Mouse (Mus musculus) embryonic fibroblast, embryonic 13.5 days (primary cell): ENCODE measurements around the gene Tnik. TPM values are rescaled to one million over a fixed set of nuclear protein-coding genes. Genes with fewer than 3 reads are reported as not detected.

ENCODE experiments used
- H3K27ac ChIP-seq: 2 replicates; pipeline ENCODE4 v1.5.1; 2012; ENCODE audit warnings: low read length, control low read depth, inconsistent platforms; ENCODE audit not compliant: insufficient read depth
- H3K4me1 ChIP-seq: 2 replicates; pipeline ENCODE4 v1.6.1; 2011; ENCODE audit warnings: low read length; ENCODE audit not compliant: control insufficient read depth, insufficient read depth
- H3K4me3 ChIP-seq: 2 replicates; pipeline ENCODE4 v1.5.1; 2011; ENCODE audit warnings: mild to moderate bottlenecking, control low read depth, low read length; ENCODE audit not compliant: insufficient read depth
- CTCF ChIP-seq: IDR thresholded peaks from 2 replicates; pipeline ENCODE4 v1.5.1; 2011; ENCODE audit warnings: mild to moderate bottlenecking, control low read depth, low read length, moderate library complexity, borderline replicate concordance; ENCODE audit not compliant: insufficient read depth
- POLR2A ChIP-seq: IDR thresholded peaks from 2 replicates; pipeline ENCODE4 v1.6.1; 2011; ENCODE audit warnings: low read depth, mild to moderate bottlenecking, control low read depth, low read length, moderate library complexity
- polyA plus RNA-seq: library from polyadenylated mRNA; stranded (reverse); fragments of >200 nt; gene quantifications from 2 replicates; pipeline ENCODE4 v1.2.4, GENCODE M21; 2011; ENCODE audit warnings: low read depth; ENCODE audit not compliant: missing spikeins, insufficient read length

The Tnik gene
- polyA plus RNA-seq, 1 experiment: 17.6 TPM

DNA sequence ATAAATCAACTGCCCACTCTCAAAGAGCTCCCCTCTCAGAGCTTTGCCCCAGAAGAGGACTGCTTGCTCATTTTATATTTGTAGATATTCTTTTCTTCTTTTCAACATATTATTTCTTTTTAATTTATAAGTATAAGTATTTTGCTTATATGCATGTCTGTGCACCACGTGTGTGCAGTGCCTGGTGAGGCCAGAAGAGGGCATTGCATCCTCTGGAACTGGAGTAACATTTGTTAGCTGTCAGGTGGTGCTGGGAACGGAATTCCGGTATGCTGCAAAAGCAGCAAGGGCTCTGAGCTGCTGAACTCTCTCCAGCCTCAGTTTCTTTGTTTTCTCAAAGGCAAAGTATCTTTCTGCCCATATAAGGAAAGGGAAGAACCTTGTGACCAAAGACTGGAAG, 125.5 kb downstream of the Tnik start:
- H3K27ac ChIP-seq: no peak overlapping the region
- H3K4me1 ChIP-seq: no peaks in the 10 kb centered on the region
- H3K4me3 ChIP-seq: no peak overlapping the region
- TF ChIP-seq CTCF (no peak), POLR2A (no peak)

DNA sequence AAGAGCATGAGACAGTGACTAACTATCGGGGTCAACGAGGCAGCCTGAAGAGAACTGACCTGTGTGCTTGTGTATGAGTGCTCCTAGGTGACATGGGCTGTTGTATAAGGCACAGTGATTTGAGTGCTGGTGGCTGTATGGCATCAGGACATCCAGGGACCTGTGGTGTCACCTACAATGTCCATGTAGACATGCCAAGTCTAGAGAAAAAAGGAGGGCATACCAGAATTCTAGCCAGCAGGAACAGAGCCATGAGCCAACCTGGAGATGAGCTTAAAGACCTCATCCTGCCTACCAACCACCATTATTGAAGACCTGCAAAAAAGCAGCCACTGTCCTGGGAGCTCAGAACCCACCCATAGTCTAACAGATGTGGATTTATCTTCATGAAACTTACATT, 127.2 kb downstream of the Tnik start:
- Histone ChIP-seq H3K27ac (no peak overlapping the region), H3K4me1 (no peaks in the 10 kb centered on the region)

DNA sequence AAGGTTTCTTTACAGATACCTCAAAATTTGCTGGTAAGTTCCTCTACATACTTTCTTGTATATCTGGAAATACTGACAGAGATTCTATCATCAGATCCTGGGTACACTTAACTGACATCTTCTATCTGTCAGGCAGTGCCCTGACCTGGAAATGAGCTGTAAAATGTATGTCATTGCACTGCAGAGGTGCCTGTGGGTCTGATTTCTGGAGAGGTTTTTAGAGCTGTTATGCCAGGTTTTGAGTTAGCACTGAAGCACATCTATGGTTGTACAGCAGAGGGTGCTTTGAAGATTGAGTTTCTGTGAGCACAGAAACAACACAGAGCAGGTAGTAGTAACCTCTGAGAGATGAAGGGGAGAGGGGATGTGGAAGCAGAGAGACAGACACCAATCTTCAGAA, 129.5 kb downstream of the Tnik start:
- Histone ChIP-seq H3K27ac (no peak overlapping the region), H3K4me1 (no peaks in the 10 kb centered on the region), H3K4me3 (no peak overlapping the region)
- TF ChIP-seq CTCF: no peak
- no peak for TF ChIP-seq POLR2A

More for the DNA sequence above, 127.2 kb downstream of the Tnik start:
- H3K4me3 ChIP-seq: no peak overlapping the region
- TF ChIP-seq CTCF (no peak), POLR2A (no peak)

DNA sequence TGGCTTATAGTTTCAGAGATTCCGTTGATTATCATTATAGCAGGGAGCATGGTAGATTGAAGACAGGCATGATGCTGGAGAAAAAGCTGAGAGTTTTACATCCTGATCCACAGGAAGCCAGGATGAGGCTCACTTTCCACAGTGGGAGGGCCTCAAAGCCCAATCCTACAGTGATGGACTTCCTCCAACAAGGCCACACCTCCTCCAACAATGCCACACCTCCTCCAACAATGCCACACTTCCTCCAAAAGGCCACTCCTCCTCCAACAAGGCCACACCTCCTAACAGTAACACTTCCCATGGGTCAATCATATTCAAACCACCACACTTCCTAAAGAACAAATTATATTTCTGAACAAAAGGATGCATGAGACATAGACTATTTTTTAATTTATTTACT, 135.8 kb downstream of the Tnik start:
- Histone ChIP-seq H3K4me3 (no peak overlapping the region), H3K27ac (no peak overlapping the region), H3K4me1 (no peaks in the 10 kb centered on the region)
- TF ChIP-seq CTCF: no peak

DNA sequence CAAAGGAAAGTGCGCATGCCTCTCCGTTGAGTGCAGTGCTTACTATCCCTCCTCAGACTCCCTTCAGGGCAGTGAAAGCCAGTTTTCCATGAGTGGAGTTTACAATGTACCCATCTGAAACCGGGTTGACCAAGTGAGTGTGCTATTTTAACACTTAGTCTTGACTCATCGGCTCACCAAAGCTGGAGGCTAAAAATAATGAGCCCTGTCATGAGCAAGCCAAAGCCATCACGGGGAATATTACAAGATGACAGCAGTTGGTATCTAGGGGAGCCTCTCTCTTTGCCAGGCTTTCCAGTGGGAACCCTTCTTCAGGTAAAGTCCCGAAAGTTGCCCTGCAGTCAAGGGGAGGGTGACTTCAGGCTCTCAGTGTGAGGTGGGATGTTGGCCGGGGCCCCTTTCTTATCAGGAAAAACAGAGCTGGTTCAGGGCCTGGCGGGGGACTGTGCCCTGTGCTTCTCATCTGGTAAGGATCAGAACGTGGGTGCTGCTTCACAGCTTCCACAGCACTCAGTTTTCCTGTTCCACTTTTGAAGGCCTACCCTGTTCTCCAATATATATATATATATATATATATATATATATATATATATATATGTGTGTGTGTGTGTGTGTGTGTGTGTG, 136.7 kb downstream of the Tnik start:
- Histone ChIP-seq H3K27ac (no peak overlapping the region), H3K4me1 (no peaks in the 10 kb centered on the region), H3K4me3 (no peak overlapping the region)
- TF ChIP-seq POLR2A: no peak

DNA sequence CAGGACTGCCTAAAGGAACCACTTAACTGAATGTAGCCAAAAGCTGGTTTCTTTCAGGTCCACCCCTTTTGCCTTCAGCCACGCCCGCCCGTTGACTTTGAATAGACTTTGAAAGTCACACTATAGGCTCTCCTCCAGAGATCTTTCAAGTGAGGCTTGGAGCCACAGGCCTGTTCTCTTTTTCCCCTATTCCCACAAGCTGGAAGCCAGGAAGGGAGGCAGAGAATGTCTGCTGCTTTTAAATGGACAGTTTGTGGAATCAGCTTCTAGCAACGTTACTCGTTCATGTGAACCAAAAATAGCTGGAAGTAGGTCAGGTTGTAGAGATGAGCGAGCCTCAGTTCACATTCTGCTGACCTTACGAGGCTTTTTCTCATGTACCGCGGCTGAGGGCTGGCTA, 138.3 kb downstream of the Tnik start:
- no peaks in the 10 kb centered on the region for H3K4me1 ChIP-seq
- no peak overlapping the region for H3K4me3 ChIP-seq
- no peak overlapping the region for H3K27ac ChIP-seq
- TF ChIP-seq CTCF (no peak), POLR2A (no peak)

DNA sequence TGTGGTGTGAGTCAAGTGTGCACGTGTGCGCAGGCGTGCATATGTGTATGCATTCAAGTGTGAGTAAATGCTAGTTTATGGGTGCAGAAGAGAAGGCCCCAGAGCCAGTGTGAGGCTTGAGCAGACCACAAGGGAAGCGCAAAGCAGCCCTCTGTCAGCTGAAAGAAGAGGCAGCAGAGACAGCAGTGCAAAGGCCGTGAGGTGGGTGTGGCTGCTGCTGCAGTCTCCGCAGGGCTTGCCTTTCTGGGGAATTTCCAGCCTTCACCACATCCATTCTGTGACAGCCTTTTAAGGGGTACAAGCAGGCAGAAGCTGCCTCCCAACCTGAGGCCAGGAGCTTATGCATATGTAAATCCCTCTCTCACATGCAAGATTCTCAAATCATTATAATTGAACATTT, 139.2 kb downstream of the Tnik start:
- TF ChIP-seq POLR2A (no peak), CTCF (no peak)
- no peak overlapping the region for H3K4me3 ChIP-seq
- H3K27ac ChIP-seq: no peak overlapping the region
- no peaks in the 10 kb centered on the region for H3K4me1 ChIP-seq

DNA sequence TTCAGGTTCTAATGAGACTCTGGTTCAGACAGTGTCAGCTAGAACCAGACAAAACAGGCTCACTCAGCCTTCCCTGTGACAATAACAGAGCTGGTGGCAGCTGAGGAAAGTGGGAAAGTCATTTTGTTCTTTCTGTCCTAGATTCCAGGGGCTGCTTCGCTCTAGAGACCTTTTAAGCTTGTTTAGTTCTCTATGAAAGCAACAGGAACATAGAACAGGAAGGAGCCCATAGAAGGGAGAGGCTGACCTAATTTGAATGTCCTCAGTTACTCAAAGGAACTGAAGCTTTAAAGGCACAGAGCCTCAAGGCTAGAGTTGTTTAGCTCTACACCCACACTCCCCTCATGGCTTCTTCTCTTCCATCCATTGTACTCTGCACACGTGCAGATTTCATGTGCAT, 142.4 kb downstream of the Tnik start:
- Histone ChIP-seq H3K27ac (no peak overlapping the region), H3K4me1 (no peaks in the 10 kb centered on the region), H3K4me3 (no peak overlapping the region)
- TF ChIP-seq POLR2A: no peak

DNA sequence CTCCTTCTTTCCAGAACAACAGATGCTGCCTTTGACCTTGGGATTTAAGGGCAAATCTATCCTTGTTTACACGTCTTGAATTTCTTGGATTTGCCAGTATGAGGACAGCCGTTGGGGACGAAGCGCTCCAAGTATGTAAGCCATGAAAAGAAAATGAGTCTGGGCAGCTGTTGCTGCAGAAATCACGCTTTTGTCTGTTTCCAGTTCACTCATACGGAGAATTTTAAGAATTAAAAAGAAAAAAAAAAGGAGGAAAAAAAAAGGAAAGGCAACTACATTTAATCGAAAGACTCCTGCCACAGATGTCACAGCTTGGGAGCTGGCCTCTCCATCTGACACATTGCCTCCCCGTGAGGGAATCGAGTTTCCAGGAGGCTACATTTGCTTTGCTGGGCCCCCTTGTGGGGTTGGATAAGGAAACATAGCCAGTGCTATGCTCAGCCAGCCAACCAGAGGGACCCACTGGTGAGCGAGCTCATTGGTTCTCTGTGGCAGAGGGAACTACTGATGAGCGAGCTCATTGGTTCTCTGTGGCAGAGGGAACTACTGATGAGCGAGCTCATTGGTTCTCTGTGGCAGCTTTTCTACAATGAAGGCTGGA, 145.9 kb downstream of the Tnik start:
- no peak for TF ChIP-seq CTCF
- no peak for TF ChIP-seq POLR2A
- H3K27ac ChIP-seq: no peak overlapping the region
- H3K4me3 ChIP-seq: no peak overlapping the region
- no peaks in the 10 kb centered on the region for H3K4me1 ChIP-seq

DNA sequence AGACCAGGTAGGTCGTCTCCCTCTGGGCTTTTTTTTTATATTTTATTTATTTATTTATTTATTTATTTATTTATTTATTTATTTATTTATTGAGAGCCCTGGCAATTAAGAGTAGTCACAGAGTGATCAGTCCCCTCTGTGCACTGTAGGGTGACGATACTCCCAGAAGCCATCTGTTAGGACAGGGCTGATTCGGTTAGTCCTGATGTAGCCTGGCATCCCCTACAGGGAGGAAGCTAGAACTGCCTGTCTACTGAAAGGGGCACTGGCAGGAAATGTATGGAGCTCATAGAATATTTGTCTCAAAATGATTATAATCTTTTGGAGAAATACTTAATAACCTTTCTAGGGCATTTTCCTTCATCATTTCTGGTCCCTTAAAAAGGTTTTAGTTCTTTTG, 147.3 kb downstream of the Tnik start:
- H3K27ac ChIP-seq: no peak overlapping the region
- H3K4me3 ChIP-seq: no peak overlapping the region
- no peaks in the 10 kb centered on the region for H3K4me1 ChIP-seq
- TF ChIP-seq POLR2A (no peak), CTCF (no peak)

DNA sequence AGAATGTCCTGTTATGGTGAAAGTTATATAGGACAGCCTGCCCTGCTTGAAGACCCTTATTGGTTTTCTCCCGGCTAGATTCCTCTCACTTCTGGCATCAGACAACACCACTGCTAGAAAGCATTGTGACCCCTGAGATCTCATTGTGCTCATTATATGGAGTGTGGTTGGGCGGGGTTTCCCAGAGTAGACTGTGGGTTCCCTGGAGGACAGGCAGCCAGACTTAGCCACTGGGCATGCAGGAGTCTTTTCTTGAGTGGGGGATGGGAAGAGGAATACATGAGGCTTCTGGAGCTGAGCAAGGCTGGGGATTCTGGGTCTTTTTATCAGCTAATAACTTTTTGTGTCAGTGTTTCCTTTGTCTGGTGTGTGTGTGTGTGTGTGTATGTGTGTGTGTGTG, 153.0 kb downstream of the Tnik start:
- no peak overlapping the region for H3K4me3 ChIP-seq
- no peak overlapping the region for H3K27ac ChIP-seq
- TF ChIP-seq CTCF (no peak), POLR2A (no peak)
- no peaks in the 10 kb centered on the region; the same call in 1 of the 2 replicates for H3K4me1 ChIP-seq
